In genomic region chr14:31560886-31561285, GRCm38 (mm10) we compare ENCODE assay signal across 8 mouse cellular contexts. TPM values are rescaled to one million over a fixed set of nuclear protein-coding genes. Genes with fewer than 3 reads are reported as not detected.
A peak's percentile ranks its signal among the peaks of the same experiment; 100 is the strongest.
DNase-seq lines count a peak whose midpoint lies in the region; ATAC-seq lines count a peak whose summit lies in the region.

No protein-coding gene starts in this region.

- ATAC-seq in megakaryocyte progenitor cell, adult 5-6 weeks (replicated peaks; ENCODE audit: poor library complexity), result peak; percentile 93

- peak; percentile 78 for DNase-seq in left cerebral cortex, postnatal 4 days
- DNase-seq in left cerebral cortex, postnatal 36 days (ENCODE audit: low spot score in 2 of 2), result no peak
- DNase-seq in heart, adult 18-20 months, result peak; percentile 76 to 82
- DNase-seq in heart, postnatal 14 days, result peak; percentile 69 to 83
- DNase-seq in retina, embryonic 14.5 days (ENCODE audit: low spot score), result no peak
- DNase-seq in ovary, postnatal 10 days (ENCODE audit: low spot score), result no peak
- no peak for DNase-seq in layer of hippocampus, adult 11-12 months (ENCODE audit: low spot score)

- intact Hi-C loops in left cerebral cortex, postnatal 4 days (cut with DNase I), result no loop called here
- intact Hi-C loops in left cerebral cortex, postnatal 36 days (cut with DNase I), result loop anchor here (5.0 kb wide), 1 partner anchor 39 kb away; no protein-coding TSS in a partner anchor
- intact Hi-C loops in heart, postnatal 14 days (cut with DNase I), result loop anchor here (5.0 kb wide), 1 partner anchor 39 kb away; no protein-coding TSS in a partner anchor

RNA-seq across cellular contexts. Expression of gene Colq, which starts 30.3 kb away (rescaled TPM):
- total RNA-seq in left cerebral cortex, postnatal 4 days (2021), result under 1 TPM; 0.16 to 0.18 TPM
- total RNA-seq in left cerebral cortex, postnatal 36 days (2021), result 1 to 10 TPM; 1.4 to 2.6 TPM
- total RNA-seq in heart, adult 18-20 months (2021), result 10 to 100 TPM in 1 of 2 experiments, 1 to 10 TPM in 1; 7.7 to 12.5 TPM
- total RNA-seq in heart, postnatal 14 days (2021), result 1 to 10 TPM; 7.1 to 9.5 TPM
- not detected in 2 replicates for total RNA-seq in megakaryocyte progenitor cell, adult 5-6 weeks (2015)
- 0.37 TPM in 1 of 2 replicates, not detected in the other for total RNA-seq in megakaryocyte progenitor cell, adult 5-6 weeks (2017)

Comparison
In these comparisons a context has a peak if more than half of its experiments do, and no peak if none do; other contexts are left out.
1. DNase-seq: peak in left cerebral cortex, postnatal 4 days (single experiment), heart, adult 18-20 months (2 of 2) and heart, postnatal 14 days (2 of 2); none in left cerebral cortex, postnatal 36 days (0 of 2), retina, embryonic 14.5 days (single experiment), ovary, postnatal 10 days (single experiment) and layer of hippocampus, adult 11-12 months (single experiment).